Mouse (Mus musculus) stomach, postnatal 0 days (tissue): ENCODE data around the gene Noct. TPM values are rescaled to one million over a fixed set of nuclear protein-coding genes. Genes with fewer than 3 reads are reported as not detected.

Source experiments
- ATAC-seq: fragments of 200-750 bp; cut with Nextera tagmentation; 2 replicates; pipeline ENCODE4 v1.8.0; 2017; ENCODE audit not compliant: low FRiP score, low TSS enrichment
- DNase-seq: peaks from one replicate; pipeline ENCODE4 v3.0.0-alpha.2; 2016; ENCODE audit warnings: low spot score
- H3K27ac ChIP-seq: fragments of 300-500 bp; sonication (generic); replicated peaks from 2 replicates; pipeline ENCODE4 v1.5.1; 2014; ENCODE audit warnings: mild to moderate bottlenecking, control low read depth
- H3K27me3 ChIP-seq: fragments of 300-500 bp; sonication (generic); 2 replicates; pipeline ENCODE4 v1.6.1; 2014; ENCODE audit warnings: low read length; ENCODE audit not compliant: control insufficient read depth, insufficient read depth
- H3K36me3 ChIP-seq: fragments of 300-500 bp; sonication (generic); 2 replicates; pipeline ENCODE4 v1.6.1; 2014; ENCODE audit warnings: low read length, mixed read lengths; ENCODE audit not compliant: control insufficient read depth, insufficient read depth
- H3K4me1 ChIP-seq: fragments of 300-500 bp; sonication (generic); replicated peaks from 2 replicates; pipeline ENCODE4 v1.6.1; 2014; ENCODE audit warnings: antibody characterized with exemption; ENCODE audit not compliant: control insufficient read depth, insufficient read depth
- H3K4me2 ChIP-seq: fragments of 300-500 bp; sonication (generic); replicated peaks from 2 replicates; pipeline ENCODE4 v1.6.1; 2014; ENCODE audit warnings: low read depth, mild to moderate bottlenecking, control low read depth, moderate library complexity
- H3K4me3 ChIP-seq: fragments of 300-500 bp; sonication (generic); 2 replicates; pipeline ENCODE4 v1.5.1; 2014; ENCODE audit warnings: low read depth, low read length, control low read depth
- H3K9ac ChIP-seq: fragments of 300-500 bp; sonication (generic); 2 replicates; pipeline ENCODE4 v1.6.1; 2014; ENCODE audit warnings: mild to moderate bottlenecking, low read length, control low read depth, mixed read lengths
- H3K9me3 ChIP-seq: fragments of 300-500 bp; sonication (generic); 2 replicates; pipeline ENCODE4 v1.6.1; 2016; ENCODE audit warnings: low read length; ENCODE audit not compliant: control insufficient read depth
- CTCF ChIP-seq: IDR thresholded peaks from 2 replicates; pipeline ENCODE4 v1.5.1; 2016; ENCODE audit warnings: antibody characterized with exemption, low read depth, mild to moderate bottlenecking, moderate library complexity
- EP300 ChIP-seq: optimal IDR thresholded peaks from 2 replicates; pipeline ENCODE3; 2016; ENCODE audit warnings: antibody characterized with exemption
- WGBS: fragments of 180-500 bp; shearing (Covaris S2); extraction: QIAGEN DNeasy Blood & Tissue Kit; methylation state at CpG from one replicate; pipeline ENCODE4 v1.1.7; 2014; 5-methylcytosine and 5-hydroxymethylcytosine counted together
- polyA plus RNA-seq: library from polyadenylated mRNA; unstranded; fragments of >200 nt; fragmentation: Nextera tagmentation; extraction: Ambion mirVana; gene quantifications from 2 replicates; pipeline ENCODE4 v1.2.1, GENCODE M21; 2015

Gene Noct
- polyA plus RNA-seq, 1 experiment from 2014 or later, result 7.5 TPM

DNA sequence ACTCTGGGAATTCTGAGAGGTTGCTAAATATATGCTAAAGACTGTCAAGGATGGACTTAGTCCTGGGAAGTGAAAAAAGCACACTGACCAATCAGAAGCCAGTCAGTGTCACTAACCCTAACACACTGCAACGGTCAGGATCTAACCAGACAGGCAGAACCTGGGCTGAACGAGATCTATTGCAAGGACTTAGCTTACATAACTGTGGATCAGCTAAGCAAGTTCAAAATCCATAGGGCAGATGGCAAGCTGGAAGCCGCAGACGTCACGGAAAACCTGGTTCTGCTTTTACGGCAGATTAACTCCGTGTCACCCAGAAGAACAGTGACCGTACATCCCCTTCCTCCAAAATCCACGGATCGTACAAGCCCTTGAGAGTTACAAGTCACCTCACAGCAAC is 39.5 kb upstream of the Noct start:
- Histone ChIP-seq H3K36me3 (no peaks in the 10 kb centered on the region), H3K4me1 (no peaks in the 10 kb centered on the region), H3K27ac (no peak overlapping the region), H3K4me2 (no peak overlapping the region), H3K9me3 (no peaks in the 10 kb centered on the region), H3K27me3 (no peaks in the 10 kb centered on the region), H3K9ac (no peak overlapping the region), H3K4me3 (no peak overlapping the region)
- ATAC-seq (no peak), DNase-seq (no peak)
- 74% methylated on average over 10 of the region's 10 CpGs for WGBS
- no peak for TF ChIP-seq EP300
- no peak for TF ChIP-seq CTCF

DNA sequence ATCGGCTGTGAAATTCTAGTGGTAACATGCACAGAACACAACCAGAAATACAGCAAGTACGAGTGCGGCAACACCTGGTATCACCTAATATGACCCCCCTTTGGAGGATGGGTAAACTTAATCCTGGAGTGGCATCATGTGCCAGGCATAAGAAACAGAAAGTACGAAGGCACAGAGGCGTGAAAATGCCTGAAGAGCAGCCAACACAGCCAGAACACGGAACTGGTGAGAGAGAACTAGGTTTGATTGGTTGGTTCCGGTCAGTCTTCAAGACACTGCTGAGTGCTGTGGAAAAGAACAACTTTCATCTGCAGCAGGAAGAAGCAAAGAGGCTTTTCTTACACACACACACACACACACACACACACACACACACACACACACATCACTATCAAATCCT is 38.8 kb upstream of the Noct start:
- no peak for TF ChIP-seq CTCF
- TF ChIP-seq EP300, result no peak
- Histone ChIP-seq H3K4me3 (no peak overlapping the region), H3K9ac (no peak overlapping the region), H3K4me1 (no peaks in the 10 kb centered on the region), H3K4me2 (no peak overlapping the region), H3K27me3 (no peaks in the 10 kb centered on the region), H3K36me3 (no peaks in the 10 kb centered on the region), H3K9me3 (no peaks in the 10 kb centered on the region), H3K27ac (no peak overlapping the region)
- 85% methylated on average over 7 of the region's 7 CpGs for WGBS
- no peak for DNase-seq
- no peak for ATAC-seq

DNA sequence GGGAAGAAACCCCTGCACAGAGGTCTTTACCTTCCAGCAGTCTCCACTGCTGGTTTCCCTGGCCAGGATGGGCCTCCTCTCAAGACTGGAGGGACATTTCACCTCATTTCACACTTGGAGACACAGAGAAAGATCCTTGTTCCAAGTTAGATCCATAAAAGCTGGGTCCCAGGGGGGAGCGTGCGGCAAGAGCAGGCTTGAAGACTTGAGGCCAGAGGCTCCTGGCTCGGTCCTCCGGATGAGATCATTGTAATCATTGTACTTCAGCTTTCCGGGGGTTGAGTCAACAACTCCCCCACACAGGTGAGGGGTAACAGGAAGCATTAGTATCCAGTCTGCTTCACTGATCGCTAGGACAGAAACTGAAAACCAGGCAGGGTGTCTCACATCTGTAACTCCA is 30.2 kb upstream of the Noct start:
- no peaks in the 10 kb centered on the region for H3K9me3 ChIP-seq
- WGBS, result 52% methylated on average over 6 of the region's 6 CpGs
- ATAC-seq, result no peak
- H3K27ac ChIP-seq, result no peak overlapping the region
- H3K9ac ChIP-seq, result no peak overlapping the region
- no peaks in the 10 kb centered on the region for H3K27me3 ChIP-seq
- no peak for TF ChIP-seq CTCF
- no peak for TF ChIP-seq EP300
- no peak overlapping the region for H3K4me3 ChIP-seq
- H3K4me2 ChIP-seq, result no peak overlapping the region
- no peak for DNase-seq
- no peaks in the 10 kb centered on the region for H3K36me3 ChIP-seq
- 0 out of 2 replicates have a peak, but pooled peaks cover 2% of the 10 kb centered on the region for H3K4me1 ChIP-seq

DNA sequence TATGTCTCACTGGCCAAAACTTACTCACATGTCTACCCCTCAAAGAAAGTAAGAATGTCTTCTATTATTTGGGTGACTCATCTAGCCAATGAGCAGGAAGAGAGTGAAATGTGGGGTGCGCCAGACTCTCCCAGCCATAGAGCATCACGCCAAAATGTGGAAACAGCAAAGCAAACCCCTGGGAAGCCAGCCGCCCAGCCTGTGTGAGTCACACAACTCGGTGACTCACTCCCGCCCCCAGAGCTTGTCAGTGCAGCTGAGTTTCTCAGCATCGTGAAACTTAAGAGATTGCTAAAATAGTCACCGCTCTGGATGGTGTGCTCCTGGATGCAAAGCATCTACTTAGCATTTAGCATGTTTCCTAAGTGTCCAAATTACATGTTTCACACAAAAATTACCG is 28.9 kb upstream of the Noct start:
- 0 out of 2 replicates have a peak, but pooled peaks cover 2% of the 10 kb centered on the region for H3K4me1 ChIP-seq

DNA sequence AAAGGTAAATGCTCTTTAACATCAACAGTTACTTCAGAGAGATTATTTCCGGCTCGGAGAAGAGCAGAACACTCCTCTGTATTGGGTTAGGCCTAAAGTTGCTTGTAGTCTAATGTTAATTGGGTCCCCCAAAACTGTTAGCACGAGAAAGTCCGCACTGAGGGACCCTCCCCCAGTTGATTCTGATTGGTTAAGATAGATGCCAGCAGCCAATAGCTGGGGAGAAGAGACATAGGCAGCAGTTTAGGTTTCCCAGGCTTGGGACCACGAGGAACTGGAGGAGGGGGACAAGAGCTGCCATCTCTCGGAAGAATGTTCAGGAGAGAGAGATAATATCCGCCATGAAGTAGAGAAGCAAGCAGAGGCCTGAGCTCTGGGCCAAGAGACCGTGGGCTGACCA is 28.5 kb upstream of the Noct start:
- Histone ChIP-seq H3K4me3 (no peak overlapping the region), H3K27ac (peak overlapping the region; percentile 67), H3K4me2 (peak overlapping the region; percentile 27; the same call in 1 of the 2 replicates), H3K4me1 (0 out of 2 replicates have a peak, but pooled peaks cover 2% of the 10 kb centered on the region), H3K9me3 (no peaks in the 10 kb centered on the region), H3K9ac (no peak overlapping the region), H3K27me3 (no peaks in the 10 kb centered on the region), H3K36me3 (no peaks in the 10 kb centered on the region)
- ATAC-seq (no peak), DNase-seq (no peak)
- TF ChIP-seq CTCF (no peak), EP300 (no peak)
- whole genome bisulfite sequencing, result 29% methylated on average over 8 of the region's 8 CpGs

More for the DNA sequence above, 28.9 kb upstream of the Noct start:
- Histone ChIP-seq H3K36me3 (no peaks in the 10 kb centered on the region), H3K27ac (peak overlapping the region; percentile 67), H3K9ac (no peak overlapping the region), H3K4me3 (no peak overlapping the region), H3K9me3 (no peaks in the 10 kb centered on the region), H3K4me2 (peak overlapping the region; percentile 27; the same call in 1 of the 2 replicates), H3K27me3 (no peaks in the 10 kb centered on the region)
- ATAC-seq (peak; percentile 91), DNase-seq (peak; percentile 78)
- 10% methylated on average over 8 of the region's 8 CpGs for WGBS
- TF ChIP-seq EP300, result no peak
- peak; percentile 15; the same call in 1 of the 2 replicates for TF ChIP-seq CTCF

DNA sequence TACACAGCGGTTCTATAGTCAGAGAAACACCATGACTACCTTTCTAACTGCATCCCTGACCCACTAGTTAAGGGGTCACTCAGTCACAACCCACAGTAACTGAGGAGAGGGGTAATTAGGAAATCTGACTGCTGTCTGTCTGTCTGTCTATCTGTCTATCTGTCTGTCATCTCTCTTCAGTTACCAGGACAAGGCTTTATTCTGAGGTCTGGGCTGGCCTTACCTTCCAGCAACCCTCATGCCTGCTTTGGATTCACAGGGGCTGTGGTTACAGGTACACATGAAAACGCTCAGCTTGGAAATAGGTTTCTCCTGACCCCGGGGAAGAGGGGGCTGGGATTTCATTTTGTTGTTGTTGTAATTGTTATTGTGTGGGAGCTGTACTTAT is 27.5 kb upstream of the Noct start:
- no peak for ATAC-seq
- Histone ChIP-seq H3K9me3 (no peaks in the 10 kb centered on the region), H3K27me3 (no peaks in the 10 kb centered on the region)

More for the DNA sequence above, 27.5 kb upstream of the Noct start:
- H3K36me3 ChIP-seq, result no peaks in the 10 kb centered on the region
- 83% methylated on average over 3 of the region's 3 CpGs for WGBS
- H3K4me3 ChIP-seq, result no peak overlapping the region
- no peak for DNase-seq
- H3K4me1 ChIP-seq, result 0 out of 2 replicates have a peak, but pooled peaks cover 2% of the 10 kb centered on the region
- no peak overlapping the region for H3K9ac ChIP-seq
- peak overlapping the region; percentile 30; the same call in 1 of the 2 replicates for H3K27ac ChIP-seq
- TF ChIP-seq EP300, result no peak
- TF ChIP-seq CTCF, result no peak
- H3K4me2 ChIP-seq, result no peak overlapping the region
